Mouse (Mus musculus): ENCODE data around the gene Mrrf. TPM values are rescaled to one million over a fixed set of nuclear protein-coding genes. Genes with fewer than 3 reads are reported as not detected.

Mrrf gene
- total RNA-seq, 2 experiments from 2014 or later, result 14.6 to 18.7 TPM

GRCm38 (mm10) chr2:36220891-36221290 lies 84.7 kb downstream of the Mrrf start:
- no peak for DNase-seq (ENCODE audit: extremely low spot score in 1 of 2, low spot score in 2 of 2)

DNA sequence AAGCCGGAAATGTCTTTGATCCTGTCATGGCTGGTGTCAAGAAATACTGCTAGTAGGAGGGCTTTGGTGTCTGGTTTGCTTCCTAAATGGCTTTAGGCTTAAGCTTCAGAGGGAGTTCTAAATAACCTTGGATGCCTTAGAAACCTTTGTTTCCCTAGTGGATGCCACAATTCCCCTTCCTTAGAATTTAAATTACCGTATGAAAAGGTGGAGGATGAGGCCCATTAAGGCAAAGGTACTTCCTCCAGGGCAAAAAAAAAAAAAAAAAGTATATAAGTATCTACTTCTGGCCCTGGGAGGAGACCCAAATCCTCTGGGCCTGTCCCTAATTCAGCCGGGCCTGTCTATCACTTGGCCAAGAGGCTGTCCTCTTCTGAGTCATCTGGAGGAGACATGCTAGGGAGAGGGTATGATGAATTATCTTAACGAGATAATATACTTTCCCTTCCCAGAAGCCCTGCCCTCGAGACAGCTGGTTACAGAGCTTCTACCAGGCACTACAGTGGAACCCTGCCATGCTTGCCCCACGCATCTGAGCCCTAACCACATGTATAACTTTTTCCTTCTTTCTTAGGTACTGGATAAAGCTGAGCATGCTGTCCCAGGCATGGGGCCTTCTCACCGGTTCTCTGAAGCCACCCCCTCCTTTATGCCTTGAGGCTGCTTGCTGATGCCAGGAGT lies 86.1 kb downstream of the Mrrf start:
- no peak for TF ChIP-seq CTCF (IDR thresholded peaks at IDR 0.05)
- H3K4me3 ChIP-seq, result no peak overlapping the region
- H3K27ac ChIP-seq, result no peak overlapping the region
- intact Hi-C loops (cut with DNase I), result no loop called here
- no peak for DNase-seq (ENCODE audit: extremely low spot score in 1 of 2, low spot score in 2 of 2)

More at GRCm38 (mm10) chr2:36220891-36221290, 84.7 kb downstream of the Mrrf start:
- intact Hi-C loops (cut with DNase I), result no loop called here
- no peak for TF ChIP-seq CTCF (IDR thresholded peaks at IDR 0.05)
- H3K4me3 ChIP-seq, result no peak overlapping the region
- H3K27ac ChIP-seq, result no peak overlapping the region

GRCm38 (mm10) chr2:36223436-36223835 lies 87.2 kb downstream of the Mrrf start:
- intact Hi-C loops (cut with DNase I), result no loop called here
- no peak for TF ChIP-seq CTCF (IDR thresholded peaks at IDR 0.05)
- Histone ChIP-seq H3K4me3 (no peak overlapping the region), H3K27ac (no peak overlapping the region)
- no peak for DNase-seq (ENCODE audit: extremely low spot score in 1 of 2, low spot score in 2 of 2)

GRCm38 (mm10) chr2:36224153-36224552 lies 88.0 kb downstream of the Mrrf start:
- TF ChIP-seq CTCF (IDR thresholded peaks at IDR 0.05), result no peak
- Histone ChIP-seq H3K27ac (no peak overlapping the region), H3K4me3 (no peak overlapping the region)
- intact Hi-C loops (cut with DNase I), result no loop called here
- no peak for DNase-seq (ENCODE audit: extremely low spot score in 1 of 2, low spot score in 2 of 2)

- TF ChIP-seq CTCF (IDR thresholded peaks at IDR 0.05), result no peak
- no peak for DNase-seq (ENCODE audit: extremely low spot score in 1 of 2, low spot score in 2 of 2)
- intact Hi-C loops (cut with DNase I), result no loop called here
- H3K4me3 ChIP-seq, result no peak overlapping the region
- H3K27ac ChIP-seq, result no peak overlapping the region
Observed at GRCm38 (mm10) chr2:36224599-36224998, 88.4 kb downstream of the Mrrf start.

- TF ChIP-seq CTCF (IDR thresholded peaks at IDR 0.05), result no peak; the same call in none of the 2 replicates
- Histone ChIP-seq H3K27ac (peak within 1 kb of the TSS; percentile 44; the same call in 1 of the 2 replicates), H3K4me3 (peak within 1 kb of the TSS; percentile 55)
- peak in 1 of 2 experiments; percentile 33 for DNase-seq (ENCODE audit: extremely low spot score in 1 of 2, low spot score in 2 of 2)
- intact Hi-C loops (cut with DNase I), result loop anchor here (5.0 kb wide), 1 partner anchor 47 kb away; no protein-coding TSS in a partner anchor
Observed at GRCm38 (mm10) chr2:36230366-36230765, 94.2 kb downstream of the Mrrf start, which contains the start of gene Ptgs1. TSS of gene Ptgs1 (plus strand) at chr2:36230426.

DNA sequence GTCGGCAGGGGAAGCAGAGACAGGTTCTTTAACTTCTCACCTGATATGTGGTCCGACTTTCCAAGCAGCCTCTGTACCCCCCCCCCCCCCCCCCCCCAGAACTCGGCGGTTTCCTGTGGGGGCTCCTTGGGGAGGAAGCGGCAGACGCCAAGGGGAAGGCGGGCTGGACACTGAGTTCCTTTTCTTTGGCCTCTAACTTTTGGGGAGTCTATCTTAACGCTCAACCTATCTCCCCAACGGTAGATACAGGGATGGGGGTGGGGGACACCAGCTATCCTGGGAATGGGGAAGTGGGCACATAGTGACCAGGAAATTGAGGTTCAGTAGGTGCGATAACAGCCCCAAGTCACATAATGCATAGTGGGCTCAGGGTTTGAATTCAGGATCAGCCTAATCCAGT lies 94.8 kb downstream of the Mrrf start:
- H3K4me3 ChIP-seq, result peak overlapping the region; percentile 55

DNA sequence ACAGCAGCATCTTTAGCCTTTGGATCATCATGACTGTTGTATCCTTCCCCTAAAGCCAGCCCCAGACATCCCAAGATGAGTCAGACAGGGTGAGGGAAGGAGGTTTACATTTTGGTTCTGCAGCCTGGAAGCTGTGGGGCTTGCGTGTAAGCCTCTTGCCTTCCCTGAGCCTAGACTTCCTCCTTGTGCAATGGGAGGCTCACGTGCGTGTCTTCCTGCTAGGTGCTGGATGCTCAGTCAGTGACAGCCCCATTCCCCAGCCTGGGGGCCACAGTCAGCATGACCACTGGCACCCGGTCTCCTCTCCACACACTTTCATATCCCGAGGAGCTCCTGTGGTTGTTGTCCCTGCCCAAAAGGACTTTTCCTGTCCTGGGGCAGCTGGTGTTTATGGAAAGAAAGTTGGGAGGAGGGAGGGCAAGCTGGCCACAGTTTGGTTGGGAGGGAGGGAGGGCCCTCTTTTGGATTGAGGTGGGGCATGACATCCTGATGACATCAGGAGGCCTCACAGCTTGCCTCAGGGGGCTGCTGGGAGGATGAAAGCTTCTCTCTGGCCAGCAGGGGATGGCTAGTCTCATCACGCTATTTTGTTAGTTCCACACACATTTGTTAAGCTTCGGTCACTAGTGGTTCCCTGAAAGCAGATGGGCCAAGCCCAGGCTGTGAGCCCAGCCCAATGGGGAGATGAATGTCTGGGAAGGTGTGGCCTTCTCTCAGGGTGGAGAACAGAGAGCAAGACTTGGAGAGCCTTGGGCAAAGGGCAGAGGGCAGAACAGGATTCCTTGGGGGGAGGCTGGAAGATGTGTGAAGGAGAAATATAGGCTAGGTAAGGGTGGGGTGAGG lies 98.6 kb downstream of the Mrrf start:
- TF ChIP-seq CTCF (IDR thresholded peaks at IDR 0.05), result no peak
- no peak for DNase-seq (ENCODE audit: extremely low spot score in 1 of 2, low spot score in 2 of 2)
- H3K4me3 ChIP-seq, result no peak overlapping the region
- intact Hi-C loops (cut with DNase I), result loop anchor here (5.0 kb wide), 1 partner anchor 43 kb away; no protein-coding TSS in a partner anchor
- H3K27ac ChIP-seq, result no peak overlapping the region

More for the DNA sequence above, 94.8 kb downstream of the Mrrf start:
- TF ChIP-seq CTCF (IDR thresholded peaks at IDR 0.05), result no peak
- intact Hi-C loops (cut with DNase I), result loop anchor here (5.0 kb wide), 1 partner anchor 46 kb away; no protein-coding TSS in a partner anchor
- no peak for DNase-seq (ENCODE audit: extremely low spot score in 1 of 2, low spot score in 2 of 2)
- H3K27ac ChIP-seq, result no peak overlapping the region; the same call in 1 of the 2 replicates

- TF ChIP-seq CTCF (IDR thresholded peaks at IDR 0.05), result no peak
- intact Hi-C loops (cut with DNase I), result no loop called here
Observed at GRCm38 (mm10) chr2:36235917-36236316, 99.7 kb downstream of the Mrrf start.

GRCm38 (mm10) chr2:36236889-36237288 lies 100.7 kb downstream of the Mrrf start:
- Histone ChIP-seq H3K4me3 (no peak overlapping the region), H3K27ac (no peak overlapping the region)
- intact Hi-C loops (cut with DNase I), result no loop called here
- no peak for DNase-seq (ENCODE audit: extremely low spot score in 1 of 2, low spot score in 2 of 2)
- TF ChIP-seq CTCF (IDR thresholded peaks at IDR 0.05), result no peak

More at GRCm38 (mm10) chr2:36235917-36236316, 99.7 kb downstream of the Mrrf start:
- no peak for DNase-seq (ENCODE audit: extremely low spot score in 1 of 2, low spot score in 2 of 2)
- no peak overlapping the region for H3K4me3 ChIP-seq
- no peak overlapping the region for H3K27ac ChIP-seq

DNA sequence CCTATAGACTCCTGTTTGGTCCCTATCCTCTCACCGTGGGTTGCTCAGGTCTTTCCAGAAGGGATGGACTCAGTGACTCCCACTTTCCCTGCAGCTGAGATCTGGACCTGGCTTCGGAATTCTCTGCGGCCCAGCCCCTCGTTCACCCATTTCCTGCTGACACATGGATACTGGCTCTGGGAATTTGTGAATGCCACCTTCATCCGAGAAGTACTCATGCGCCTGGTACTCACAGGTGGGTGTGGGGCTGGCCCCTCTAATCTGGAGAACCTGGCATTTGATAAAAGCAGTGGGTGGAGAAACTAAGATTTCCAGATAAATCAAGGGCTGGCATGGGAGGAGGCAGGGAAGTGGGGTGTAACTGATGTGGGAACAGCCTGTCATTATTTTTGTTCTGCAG lies 101.4 kb downstream of the Mrrf start:
- Histone ChIP-seq H3K4me3 (no peak overlapping the region), H3K27ac (no peak overlapping the region)
- intact Hi-C loops (cut with DNase I), result no loop called here
- no peak for DNase-seq (ENCODE audit: extremely low spot score in 1 of 2, low spot score in 2 of 2)
- no peak for TF ChIP-seq CTCF (IDR thresholded peaks at IDR 0.05)

- TF ChIP-seq CTCF (IDR thresholded peaks at IDR 0.05), result peak; percentile 5
- Histone ChIP-seq H3K27ac (no peak overlapping the region), H3K4me3 (no peak overlapping the region)
- intact Hi-C loops (cut with DNase I), result no loop called here
- no peak for DNase-seq (ENCODE audit: extremely low spot score in 1 of 2, low spot score in 2 of 2)
Observed at GRCm38 (mm10) chr2:36238467-36238866, 102.3 kb downstream of the Mrrf start.
